Mouse (Mus musculus) intestine, postnatal 0 days (tissue): Measurements from ENCODE around the gene Nelfb. TPM values are rescaled to one million over a fixed set of nuclear protein-coding genes. Genes with fewer than 3 reads are reported as not detected.
A peak's percentile ranks its signal among the peaks of the same experiment; 100 is the strongest.

ENCODE experiments used
- ATAC-seq: fragments of 200-750 bp; cut with Nextera tagmentation; 2 replicates; pipeline ENCODE4 v1.8.0; 2017; ENCODE audit warnings: mild to moderate bottlenecking, moderate TSS enrichment, moderate library complexity
- H3K27ac ChIP-seq: fragments of 300-500 bp; sonication (generic); 2 replicates; pipeline ENCODE4 v1.5.1; 2014; ENCODE audit warnings: mild to moderate bottlenecking, low read depth, low read length, moderate library complexity
- H3K27me3 ChIP-seq: fragments of 300-500 bp; sonication (generic); replicated peaks from 2 replicates; pipeline ENCODE4 v1.6.1; 2014; ENCODE audit warnings: low read length, mixed read lengths; ENCODE audit not compliant: control insufficient read depth, insufficient read depth
- H3K36me3 ChIP-seq: fragments of 300-500 bp; sonication (generic); 2 replicates; pipeline ENCODE4 v1.6.1; 2014; ENCODE audit warnings: mild to moderate bottlenecking, moderate library complexity; ENCODE audit not compliant: control insufficient read depth, insufficient read depth
- H3K4me1 ChIP-seq: fragments of 300-500 bp; sonication (generic); replicated peaks from 2 replicates; pipeline ENCODE4 v1.6.1; 2014; ENCODE audit warnings: antibody characterized with exemption, low read length, mixed read lengths; ENCODE audit not compliant: control insufficient read depth, insufficient read depth
- H3K4me2 ChIP-seq: fragments of 300-500 bp; sonication (generic); replicated peaks from 2 replicates; pipeline ENCODE4 v1.6.1; 2014; ENCODE audit warnings: low read depth, mild to moderate bottlenecking, moderate library complexity
- H3K4me3 ChIP-seq: fragments of 300-500 bp; sonication (generic); 2 replicates; pipeline ENCODE4 v1.5.1; 2014; ENCODE audit warnings: low read depth, low read length
- H3K9ac ChIP-seq: fragments of 300-500 bp; sonication (generic); 2 replicates; pipeline ENCODE4 v1.6.1; 2014; ENCODE audit warnings: mild to moderate bottlenecking, low read depth, low read length
- H3K9me3 ChIP-seq: fragments of 300-500 bp; sonication (generic); 2 replicates; pipeline ENCODE4 v1.6.1; 2016; ENCODE audit warnings: mixed run types; ENCODE audit not compliant: control insufficient read depth
- CTCF ChIP-seq: sonication (generic); IDR thresholded peaks from 2 replicates; pipeline ENCODE4 v1.5.1; 2016; ENCODE audit warnings: low read depth, mild to moderate bottlenecking, control low read depth, antibody characterized with exemption, moderate library complexity
- WGBS: fragments of 180-500 bp; shearing (Covaris S2); extraction: QIAGEN DNeasy Blood & Tissue Kit; methylation state at CpG from one replicate; pipeline ENCODE4 v1.1.7; 2014; 5-methylcytosine and 5-hydroxymethylcytosine counted together
- polyA plus RNA-seq: library from polyadenylated mRNA; unstranded; fragments of >200 nt; fragmentation: Nextera tagmentation; extraction: Ambion mirVana; gene quantifications from 2 replicates; pipeline ENCODE4 v1.2.1, GENCODE M21; 2015

Gene Nelfb
- polyA plus RNA-seq, 1 experiment from 2014 or later, result 41.4 TPM

GRCm38 (mm10) chr2:25228995-25229530 is 17.8 kb upstream of the Nelfb start:
- Histone ChIP-seq H3K9me3 (no peaks in the 10 kb centered on the region), H3K4me3 (no peak overlapping the region), H3K9ac (peak overlapping the region; percentile 31; the same call in 1 of the 2 replicates), H3K27me3 (no peaks in the 10 kb centered on the region), H3K4me1 (peaks cover 13% of the 10 kb centered on the region), H3K27ac (peak overlapping the region; percentile 78), H3K4me2 (peak overlapping the region; percentile 41), H3K36me3 (no peaks in the 10 kb centered on the region)
- 71% methylated on average over 6 of the region's 6 CpGs for WGBS
- no peak for TF ChIP-seq CTCF
- no peak for ATAC-seq

GRCm38 (mm10) chr2:25228431-25228889 is 17.2 kb upstream of the Nelfb start:
- peak overlapping the region; percentile 41 for H3K4me2 ChIP-seq
- H3K9me3 ChIP-seq, result no peaks in the 10 kb centered on the region
- peak overlapping the region; percentile 31; the same call in 1 of the 2 replicates for H3K9ac ChIP-seq
- WGBS, result under 1% methylated on average over 7 of the region's 7 CpGs
- H3K27ac ChIP-seq, result peak overlapping the region; percentile 78
- H3K4me3 ChIP-seq, result peak overlapping the region; percentile 9; the same call in 1 of the 2 replicates
- peak; percentile 77 for TF ChIP-seq CTCF
- peak; percentile 67 for ATAC-seq
- peaks cover 11% of the 10 kb centered on the region for H3K4me1 ChIP-seq
- no peaks in the 10 kb centered on the region for H3K36me3 ChIP-seq
- no peaks in the 10 kb centered on the region for H3K27me3 ChIP-seq

- Histone ChIP-seq H3K4me1 (peaks cover 9% of the 10 kb centered on the region; the same call in 1 of the 2 replicates), H3K27me3 (no peaks in the 10 kb centered on the region), H3K4me3 (no peak overlapping the region), H3K36me3 (no peaks in the 10 kb centered on the region), H3K9me3 (no peaks in the 10 kb centered on the region), H3K4me2 (no peak overlapping the region), H3K27ac (no peak overlapping the region), H3K9ac (no peak overlapping the region)
- 94% methylated on average over 4 of the region's 4 CpGs for WGBS
- TF ChIP-seq CTCF, result no peak
- no peak for ATAC-seq
These were observed 16.1 kb upstream of the Nelfb start for GRCm38 (mm10) chr2:25227406-25227805.

- Histone ChIP-seq H3K9ac (no peak overlapping the region), H3K4me1 (peaks cover 9% of the 10 kb centered on the region; the same call in 1 of the 2 replicates), H3K27me3 (no peaks in the 10 kb centered on the region), H3K4me2 (no peak overlapping the region), H3K27ac (no peak overlapping the region), H3K36me3 (peaks cover 5% of the 10 kb centered on the region; the same call in 1 of the 2 replicates), H3K4me3 (no peak overlapping the region), H3K9me3 (no peaks in the 10 kb centered on the region)
- 74% methylated on average over 5 of the region's 5 CpGs for WGBS
- no peak for TF ChIP-seq CTCF
- ATAC-seq, result no peak
These were observed 15.6 kb upstream of the Nelfb start for GRCm38 (mm10) chr2:25226864-25227263.

GRCm38 (mm10) chr2:25225811-25226379 is 14.6 kb upstream of the Nelfb start:
- ATAC-seq, result no peak
- no peaks in the 10 kb centered on the region for H3K9me3 ChIP-seq
- H3K4me1 ChIP-seq, result peaks cover 9% of the 10 kb centered on the region; the same call in 1 of the 2 replicates
- H3K9ac ChIP-seq, result no peak overlapping the region
- H3K36me3 ChIP-seq, result peaks cover 12% of the 10 kb centered on the region; the same call in 1 of the 2 replicates
- 69% methylated on average over 8 of the region's 8 CpGs for WGBS
- H3K4me2 ChIP-seq, result peak overlapping the region; percentile 64
- no peak for TF ChIP-seq CTCF
- H3K4me3 ChIP-seq, result peak overlapping the region; percentile 87; the same call in 1 of the 2 replicates
- no peaks in the 10 kb centered on the region for H3K27me3 ChIP-seq
- H3K27ac ChIP-seq, result peak overlapping the region; percentile 94
